Mouse (Mus musculus) kidney, adult 2 months (tissue): ENCODE results near the gene Epha1. TPM values are rescaled to one million over a fixed set of nuclear protein-coding genes. Genes with fewer than 3 reads are reported as not detected.
A peak's percentile ranks its signal among the peaks of the same experiment; 100 is the strongest.

Experiments
- DNase-seq: peaks from one replicate; pipeline ENCODE4 v3.0.0; 2021
- H3K27ac ChIP-seq: fragments of 200-500 bp; 2 replicates; pipeline ENCODE4 v1.5.1; 2012; ENCODE audit warnings: low read depth, low read length, control low read depth, inconsistent platforms; ENCODE audit not compliant: insufficient read depth
- H3K27me3 ChIP-seq: fragments of 200-500 bp; replicated peaks from 2 replicates; pipeline ENCODE4 v1.6.1; 2012; ENCODE audit warnings: mild to moderate bottlenecking, moderate library complexity, low read length, inconsistent platforms; ENCODE audit not compliant: control insufficient read depth, insufficient read depth
- H3K36me3 ChIP-seq: fragments of 200-500 bp; 2 replicates; pipeline ENCODE4 v1.6.1; 2012; ENCODE audit warnings: mild to moderate bottlenecking, moderate library complexity, low read length, inconsistent platforms; ENCODE audit not compliant: control insufficient read depth, insufficient read depth
- H3K4me1 ChIP-seq: fragments of 200-500 bp; 2 replicates; pipeline ENCODE4 v1.6.1; 2011; ENCODE audit warnings: low read length; ENCODE audit not compliant: control insufficient read depth, insufficient read depth
- H3K4me3 ChIP-seq: fragments of 200-500 bp; 2 replicates; pipeline ENCODE4 v1.5.1; 2011; ENCODE audit warnings: mild to moderate bottlenecking, low read depth, low read length, control low read depth; ENCODE audit not compliant: insufficient read depth
- CTCF ChIP-seq: fragments of 200-500 bp; conservative IDR thresholded peaks from 2 replicates; pipeline ENCODE4 v1.5.1; 2011; ENCODE audit warnings: low read depth, mild to moderate bottlenecking, control low read depth, low read length, moderate library complexity, mixed read lengths; ENCODE audit not compliant: insufficient read depth, insufficient read length
- POLR2A ChIP-seq: fragments of 200-500 bp; IDR thresholded peaks from one replicate; pipeline ENCODE4 v1.6.1; 2011; ENCODE audit warnings: low read depth, low read length, control low read depth
- WGBS: fragments of 180-500 bp; shearing (Covaris S2); methylation state at CpG from one replicate; pipeline ENCODE4 v1.1.7; 2018; 5-methylcytosine and 5-hydroxymethylcytosine counted together
- polyA plus RNA-seq: library from polyadenylated mRNA; depleted of rRNA; stranded (reverse); fragments of >200 nt; gene quantifications from 2 replicates; pipeline ENCODE4 v1.2.3, GENCODE M21; 2012

Gene Epha1
- polyA plus RNA-seq, 1 experiment = 17.0 TPM

DNA sequence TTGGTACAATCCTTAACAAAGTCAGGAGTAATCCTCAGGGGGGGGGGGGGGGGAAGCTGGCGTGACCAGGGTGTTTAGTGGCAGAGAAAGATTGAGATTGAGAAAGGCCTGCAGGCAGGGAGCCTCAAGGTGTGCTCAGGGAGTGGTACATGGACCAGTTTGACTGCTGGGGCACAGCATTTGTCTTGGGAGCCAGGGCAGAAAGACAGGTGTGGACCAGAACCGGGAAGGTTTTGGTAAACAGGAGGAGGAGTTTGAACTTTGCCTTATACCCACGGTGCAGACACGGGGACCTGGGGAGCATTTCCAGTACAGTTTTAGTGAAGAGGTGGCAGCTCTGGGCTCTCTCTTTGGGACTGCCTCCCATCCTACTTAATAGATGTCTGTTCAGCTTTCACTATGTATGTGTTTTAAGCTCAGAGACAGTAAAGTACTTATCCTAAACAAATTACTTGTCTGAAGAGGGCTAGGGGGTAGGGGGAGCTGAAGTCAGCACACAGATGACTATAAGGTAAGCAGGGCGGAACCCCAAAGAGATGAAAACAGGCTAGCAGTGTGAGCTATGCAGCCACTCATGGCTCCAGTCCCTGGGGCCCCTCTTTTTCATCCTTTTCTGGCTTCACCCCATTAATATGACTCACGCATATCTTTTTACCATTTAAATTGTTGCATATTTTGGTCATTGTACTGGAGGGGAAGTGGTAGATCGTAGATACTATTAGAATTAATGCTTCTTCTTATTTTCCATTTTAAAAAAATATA, 782 bp upstream of the Epha1 start:
- no peak overlapping the region for H3K27ac ChIP-seq
- peaks cover 20% of the 10 kb centered on the region for H3K4me1 ChIP-seq
- no peaks in the 10 kb centered on the region for H3K36me3 ChIP-seq
- peak overlapping the region; percentile 22; the same call in 1 of the 2 replicates for H3K4me3 ChIP-seq
- DNase-seq = peak; percentile 28
- no peaks in the 10 kb centered on the region for H3K27me3 ChIP-seq
- no peak for TF ChIP-seq POLR2A
- no peak for TF ChIP-seq CTCF
- WGBS = 43% methylated on average over 7 of the region's 7 CpGs

GRCm38 (mm10) chr6:42372421-42372815, 650 bp downstream of the Epha1 start:
- Histone ChIP-seq H3K27me3 (no peaks in the 10 kb centered on the region), H3K27ac (no peak overlapping the region), H3K4me3 (peak overlapping the region; percentile 76), H3K4me1 (peaks cover 20% of the 10 kb centered on the region), H3K36me3 (no peaks in the 10 kb centered on the region)
- no peak for TF ChIP-seq CTCF
- TF ChIP-seq POLR2A = no peak
- WGBS = 43% methylated on average over 9 of the region's 9 CpGs
- no peak for DNase-seq

DNA sequence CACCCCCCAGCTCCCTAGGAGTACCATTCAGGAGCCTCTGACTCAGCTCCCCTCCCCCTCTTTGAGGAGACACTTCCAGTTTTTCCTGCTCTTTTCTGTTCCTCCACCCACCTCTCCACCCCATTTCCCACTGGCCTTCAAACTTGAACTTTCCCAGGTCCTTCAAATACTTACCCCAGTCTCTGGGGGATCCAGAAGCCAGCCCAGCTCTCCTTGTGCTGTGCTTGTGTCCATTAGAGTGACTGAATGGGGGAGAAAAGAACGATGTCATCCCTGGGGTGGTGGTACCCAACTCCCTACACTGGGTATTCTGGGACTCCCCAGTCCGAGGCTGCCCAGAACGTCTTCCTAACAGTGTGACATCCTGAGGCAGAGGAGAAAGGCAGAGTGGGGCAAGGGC, 1.1 kb downstream of the Epha1 start:
- H3K36me3 ChIP-seq = no peaks in the 10 kb centered on the region
- TF ChIP-seq CTCF (no peak), POLR2A (no peak)
- 45% methylated on average over 3 of the region's 3 CpGs for WGBS
- peak overlapping the region; percentile 76; the same call in 1 of the 2 replicates for H3K4me3 ChIP-seq
- H3K4me1 ChIP-seq = peaks cover 20% of the 10 kb centered on the region
- H3K27me3 ChIP-seq = no peaks in the 10 kb centered on the region
- H3K27ac ChIP-seq = no peak overlapping the region
- no peak for DNase-seq

- H3K27me3 ChIP-seq = no peaks in the 10 kb centered on the region
- H3K36me3 ChIP-seq = no peaks in the 10 kb centered on the region
- TF ChIP-seq CTCF = no peak
- TF ChIP-seq POLR2A = no peak
- H3K4me3 ChIP-seq = no peak overlapping the region
- no peak for DNase-seq
- 0 out of 2 replicates have a peak overlapping the region, but pooled peaks have one; percentile 7 for H3K27ac ChIP-seq
- WGBS = 75% methylated on average over 4 of the region's 4 CpGs
- H3K4me1 ChIP-seq = peaks cover 20% of the 10 kb centered on the region
Measured at GRCm38 (mm10) chr6:42370630-42371363, 2.3 kb downstream of the Epha1 start.

- DNase-seq = peak; percentile 87
- Histone ChIP-seq H3K4me3 (no peak overlapping the region), H3K4me1 (peaks cover 20% of the 10 kb centered on the region), H3K36me3 (no peaks in the 10 kb centered on the region), H3K27me3 (no peaks in the 10 kb centered on the region), H3K27ac (no peak overlapping the region)
- no peak for TF ChIP-seq POLR2A
- TF ChIP-seq CTCF = no peak
- WGBS = 37% methylated on average over 3 of the region's 3 CpGs
Measured at GRCm38 (mm10) chr6:42369870-42370269, 3.2 kb downstream of the Epha1 start.

DNA sequence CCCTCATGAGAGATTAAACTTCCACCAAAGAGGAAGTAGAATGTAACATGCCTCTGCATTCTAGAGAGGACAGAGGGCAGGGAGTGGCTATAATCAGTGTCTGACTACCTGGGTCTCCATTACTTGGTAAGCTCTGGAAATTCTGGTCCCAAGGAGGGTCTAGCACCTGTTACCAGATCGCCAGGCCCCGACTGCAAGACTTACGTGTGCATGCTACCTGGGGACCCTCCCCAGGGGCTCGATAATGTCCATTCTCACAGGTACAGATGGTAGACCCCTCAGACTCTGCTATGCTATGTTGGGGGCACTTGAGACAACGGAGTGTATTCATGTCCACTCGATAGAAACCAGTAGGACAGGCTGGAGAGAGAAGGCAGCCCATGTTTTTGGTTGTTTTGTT, 7.9 kb downstream of the Epha1 start:
- WGBS = 94% methylated on average over 6 of the region's 6 CpGs
- H3K27me3 ChIP-seq = no peaks in the 10 kb centered on the region
- no peak overlapping the region for H3K27ac ChIP-seq
- 0 out of 2 replicates have a peak, but pooled peaks cover 3% of the 10 kb centered on the region for H3K4me1 ChIP-seq
- no peaks in the 10 kb centered on the region for H3K36me3 ChIP-seq
- no peak overlapping the region for H3K4me3 ChIP-seq
- no peak for DNase-seq
- TF ChIP-seq POLR2A (no peak), CTCF (no peak)

DNA sequence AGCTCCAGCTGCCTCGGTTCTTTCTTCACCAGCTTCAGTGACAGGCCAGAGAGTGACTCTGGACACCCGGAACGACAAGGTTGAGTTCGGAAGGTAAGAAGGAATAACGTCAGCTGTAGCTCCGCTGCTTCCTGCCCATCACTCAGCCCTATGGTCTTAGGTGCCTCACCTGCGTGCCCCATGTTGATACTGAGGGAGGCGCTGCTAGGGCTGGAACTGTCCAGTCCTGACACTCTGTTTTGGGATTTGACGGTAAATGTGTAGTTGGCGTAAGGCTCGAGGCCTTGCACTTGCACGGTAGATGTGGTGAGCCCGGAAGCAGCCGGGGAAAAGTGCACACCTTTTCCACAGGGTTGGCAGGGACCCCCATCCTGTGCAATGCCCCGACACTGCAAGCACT, 8.5 kb downstream of the Epha1 start:
- no peak for DNase-seq
- H3K27ac ChIP-seq = no peak overlapping the region
- no peak overlapping the region for H3K4me3 ChIP-seq
- H3K4me1 ChIP-seq = no peaks in the 10 kb centered on the region
- no peaks in the 10 kb centered on the region for H3K36me3 ChIP-seq
- no peaks in the 10 kb centered on the region for H3K27me3 ChIP-seq
- 89% methylated on average over 15 of the region's 15 CpGs for WGBS
- TF ChIP-seq CTCF (no peak), POLR2A (no peak)
